In genomic region chr1:89611521-89611920, GRCm38 (mm10) we compare ENCODE assay signal across 19 mouse cellular contexts.
"Had no signal": no experiment of that assay in that cellular context is flagged by ENCODE, and none has a peak within 500 bp of the region (broad histone marks: within the 10 kb centered on the region; RNA-seq: fewer than 3 reads in every experiment).

No protein-coding gene starts in this region.

- H3K27ac ChIP-seq: kidney, postnatal 0 days; layer of hippocampus, adult 2 months; left cerebral cortex, adult 2 months; limb, embryonic 12.5 days; limb, embryonic 15.5 days; liver, embryonic 14.5 days; macrophage; midbrain, embryonic 12.5 days; midbrain, embryonic 15.5 days; neural tube, embryonic 13.5 days had no signal

- H3K9me3 ChIP-seq: limb, embryonic 12.5 days; limb, embryonic 15.5 days; midbrain, embryonic 12.5 days; midbrain, embryonic 15.5 days; neural tube, embryonic 13.5 days had no signal

- H3K4me2 ChIP-seq: limb, embryonic 12.5 days; limb, embryonic 15.5 days; liver, embryonic 11.5 days; lung, embryonic 14.5 days; midbrain, embryonic 12.5 days; midbrain, embryonic 15.5 days; neural tube, embryonic 13.5 days had no signal

- H3K4me1 ChIP-seq: limb, embryonic 15.5 days; midbrain, embryonic 12.5 days had no signal

- H3K36me3 ChIP-seq: midbrain, embryonic 15.5 days had no signal

- ATAC-seq: liver, postnatal 0 days; lung, postnatal 0 days; midbrain, embryonic 15.5 days had no signal

- H3K27me3 ChIP-seq: limb, embryonic 12.5 days; limb, embryonic 15.5 days; midbrain, embryonic 12.5 days; midbrain, embryonic 15.5 days; neural tube, embryonic 13.5 days had no signal

- DNase-seq: kidney, postnatal 25 days; layer of hippocampus, adult 9-11 months; liver, postnatal 0 days; lung, embryonic 14.5 days; thymus, adult 18-20 months; thymus, postnatal 4 days had no signal

- H3K4me3 ChIP-seq: layer of hippocampus, adult 2 months; left cerebral cortex, adult 2 months; limb, embryonic 12.5 days; limb, embryonic 15.5 days; midbrain, embryonic 12.5 days; midbrain, embryonic 15.5 days; myocyte; neural tube, embryonic 13.5 days had no signal

- H3K9ac ChIP-seq: limb, embryonic 12.5 days; limb, embryonic 15.5 days; liver, embryonic 14.5 days; liver, postnatal 0 days; lung, embryonic 14.5 days; midbrain, embryonic 12.5 days; midbrain, embryonic 15.5 days; neural tube, embryonic 13.5 days had no signal
